Mouse (Mus musculus) heart, postnatal 0 days (tissue): ENCODE measurements at regions not wholly inside any gene's neighbourhood (a gene's known extent, or its start where the extent isn't known, plus 50 kb on each side); places are given as distances from the start of the nearest gene placed in this dataset.

Experiments
- ATAC-seq: fragments of 200-750 bp; cut with Nextera tagmentation; 2 replicates; pipeline ENCODE4 v1.8.0; 2017; ENCODE audit warnings: low read depth, moderate number of reproducible peaks, moderate library complexity; ENCODE audit not compliant: insufficient read depth
- DNase-seq: peaks from one replicate; pipeline ENCODE4 v3.0.0-alpha.2; 2016; ENCODE audit warnings: low spot score
- H3K27ac ChIP-seq: fragments of 300-500 bp; sonication (generic); 2 replicates; pipeline ENCODE4 v1.5.1; 2014; ENCODE audit warnings: low read depth, mild to moderate bottlenecking
- H3K27me3 ChIP-seq: fragments of 300-500 bp; sonication (generic); 2 replicates; pipeline ENCODE4 v1.6.1; 2014; ENCODE audit warnings: low read length, mixed read lengths; ENCODE audit not compliant: control insufficient read depth, insufficient read depth
- H3K36me3 ChIP-seq: fragments of 300-500 bp; sonication (generic); replicated peaks from 2 replicates; pipeline ENCODE4 v1.6.1; 2014; ENCODE audit warnings: low read length, mixed read lengths; ENCODE audit not compliant: control insufficient read depth, insufficient read depth
- H3K4me1 ChIP-seq: fragments of 300-500 bp; sonication (generic); 2 replicates; pipeline ENCODE4 v1.6.1; 2014; ENCODE audit warnings: antibody characterized with exemption; ENCODE audit not compliant: control insufficient read depth, insufficient read depth
- H3K4me2 ChIP-seq: fragments of 300-500 bp; sonication (generic); 2 replicates; pipeline ENCODE4 v1.6.1; 2014; ENCODE audit warnings: low read depth, mild to moderate bottlenecking, low read length, moderate library complexity
- H3K4me3 ChIP-seq: fragments of 300-500 bp; sonication (generic); 2 replicates; pipeline ENCODE4 v1.5.1; 2014; ENCODE audit warnings: low read depth, low read length
- H3K9ac ChIP-seq: fragments of 300-500 bp; sonication (generic); replicated peaks from 2 replicates; pipeline ENCODE4 v1.6.1; 2014; ENCODE audit warnings: low read depth, low read length, mixed read lengths
- H3K9me3 ChIP-seq: fragments of 300-500 bp; sonication (generic); replicated peaks from 2 replicates; pipeline ENCODE4 v1.6.1; 2016; ENCODE audit warnings: low read length; ENCODE audit not compliant: control insufficient read depth
- CTCF ChIP-seq: IDR thresholded peaks from 2 replicates; pipeline ENCODE4 v1.5.1; 2016; ENCODE audit warnings: antibody characterized with exemption, control low read depth, low read depth
- EP300 ChIP-seq: IDR thresholded peaks from 2 replicates; pipeline ENCODE4 v1.6.1; 2016; ENCODE audit warnings: antibody characterized with exemption, low read depth
- WGBS: fragments of 180-500 bp; shearing (Covaris S2); extraction: QIAGEN DNeasy Blood & Tissue Kit; methylation state at CpG from one replicate; pipeline ENCODE4 v1.1.7; 2014; 5-methylcytosine and 5-hydroxymethylcytosine counted together

GRCm38 (mm10) chr9:91131415-91132255 lies 230.6 kb upstream of the Zic4 start:
- no peaks in the 10 kb centered on the region for H3K27me3 ChIP-seq
- no peak overlapping the region for H3K9ac ChIP-seq
- H3K27ac ChIP-seq = no peak overlapping the region
- no peaks in the 10 kb centered on the region for H3K4me1 ChIP-seq
- TF ChIP-seq EP300 = no peak
- TF ChIP-seq CTCF = no peak
- no peak overlapping the region for H3K4me3 ChIP-seq
- H3K9me3 ChIP-seq = no peaks in the 10 kb centered on the region
- no peaks in the 10 kb centered on the region for H3K36me3 ChIP-seq
- ATAC-seq (no peak), DNase-seq (no peak)
- no peak overlapping the region for H3K4me2 ChIP-seq
- 74% methylated on average over 7 of the region's 7 CpGs for WGBS

GRCm38 (mm10) chr9:91132531-91132930 lies 229.7 kb upstream of the Zic4 start:
- H3K4me2 ChIP-seq = no peak overlapping the region
- H3K36me3 ChIP-seq = no peaks in the 10 kb centered on the region
- H3K9ac ChIP-seq = no peak overlapping the region
- no peak for ATAC-seq
- H3K9me3 ChIP-seq = no peaks in the 10 kb centered on the region
- H3K4me3 ChIP-seq = no peak overlapping the region
- H3K4me1 ChIP-seq = no peaks in the 10 kb centered on the region
- H3K27ac ChIP-seq = no peak overlapping the region
- H3K27me3 ChIP-seq = no peaks in the 10 kb centered on the region
- DNase-seq = no peak
- TF ChIP-seq EP300 = no peak
- TF ChIP-seq CTCF = no peak
- WGBS = 52% methylated on average over 1 of the region's 1 CpGs

- Histone ChIP-seq H3K27me3 (no peaks in the 10 kb centered on the region), H3K4me2 (no peak overlapping the region), H3K4me1 (no peaks in the 10 kb centered on the region), H3K9ac (no peak overlapping the region), H3K27ac (no peak overlapping the region), H3K4me3 (no peak overlapping the region), H3K9me3 (no peaks in the 10 kb centered on the region), H3K36me3 (no peaks in the 10 kb centered on the region)
- TF ChIP-seq EP300 = no peak
- ATAC-seq (no peak), DNase-seq (no peak)
- 72% methylated on average over 3 of the region's 3 CpGs for WGBS
Measured at GRCm38 (mm10) chr9:91133256-91133920, 228.8 kb upstream of the Zic4 start.

GRCm38 (mm10) chr9:91134325-91134724 lies 227.9 kb upstream of the Zic4 start:
- no peak for DNase-seq
- no peaks in the 10 kb centered on the region for H3K36me3 ChIP-seq
- 85% methylated on average over 1 of the region's 1 CpGs for WGBS

GRCm38 (mm10) chr9:91135107-91135506 lies 227.1 kb upstream of the Zic4 start:
- no peak overlapping the region for H3K4me3 ChIP-seq
- no peaks in the 10 kb centered on the region for H3K27me3 ChIP-seq
- H3K9me3 ChIP-seq = no peaks in the 10 kb centered on the region
- 55% methylated on average over 2 of the region's 2 CpGs for WGBS
- no peaks in the 10 kb centered on the region for H3K4me1 ChIP-seq
- TF ChIP-seq CTCF (no peak), EP300 (no peak)
- DNase-seq = no peak
- ATAC-seq = no peak
- no peak overlapping the region for H3K27ac ChIP-seq
- no peak overlapping the region for H3K4me2 ChIP-seq
- no peaks in the 10 kb centered on the region for H3K36me3 ChIP-seq
- no peak overlapping the region for H3K9ac ChIP-seq

More at GRCm38 (mm10) chr9:91134325-91134724, 227.9 kb upstream of the Zic4 start:
- no peaks in the 10 kb centered on the region for H3K27me3 ChIP-seq
- TF ChIP-seq EP300 = no peak
- TF ChIP-seq CTCF = no peak
- peak overlapping the region; percentile 13; the same call in 1 of the 2 replicates for H3K4me2 ChIP-seq
- no peaks in the 10 kb centered on the region for H3K4me1 ChIP-seq
- no peak overlapping the region for H3K9ac ChIP-seq
- no peak for ATAC-seq
- H3K9me3 ChIP-seq = no peaks in the 10 kb centered on the region
- H3K27ac ChIP-seq = no peak overlapping the region
- no peak overlapping the region for H3K4me3 ChIP-seq
